Mouse (Mus musculus) cortical plate, adult 2 months (tissue): ENCODE measurements around the gene Cdh7. TPM values are rescaled to one million over a fixed set of nuclear protein-coding genes. Genes with fewer than 3 reads are reported as not detected.
"Not testable (repeated sequence)": the region's sequence is repeated elsewhere in the genome, so short reads cannot be mapped to it uniquely, and the experiment has no call there.

Experiments
- H3K27ac ChIP-seq: fragments of 200-500 bp; 2 replicates; pipeline ENCODE4 v1.5.1; 2012; ENCODE audit warnings: low read length, control low read depth, inconsistent platforms; ENCODE audit not compliant: insufficient read depth
- H3K4me1 ChIP-seq: fragments of 200-500 bp; 2 replicates; pipeline ENCODE4 v1.6.1; 2011; ENCODE audit warnings: low read length; ENCODE audit not compliant: control insufficient read depth, insufficient read depth
- H3K4me3 ChIP-seq: fragments of 200-500 bp; 2 replicates; pipeline ENCODE4 v1.5.1; 2011; ENCODE audit warnings: mild to moderate bottlenecking, low read length, control low read depth; ENCODE audit not compliant: insufficient read depth
- CTCF ChIP-seq: fragments of 200-500 bp; IDR thresholded peaks from 2 replicates; pipeline ENCODE4 v1.5.1; 2011; ENCODE audit warnings: mild to moderate bottlenecking, control low read depth, low read length; ENCODE audit not compliant: insufficient read depth; ENCODE audit errors: extremely low read depth
- POLR2A ChIP-seq: fragments of 200-500 bp; IDR thresholded peaks from 2 replicates; pipeline ENCODE4 v1.6.1; 2011; ENCODE audit warnings: mild to moderate bottlenecking, low read length, control low read depth; ENCODE audit not compliant: insufficient read depth; ENCODE audit errors: extremely low read depth
- polyA plus RNA-seq: library from polyadenylated mRNA; depleted of rRNA; stranded (reverse); fragments of >200 nt; gene quantifications from 2 replicates; pipeline ENCODE4 v1.2.3, GENCODE M21; 2012

Gene Cdh7
- polyA plus RNA-seq, 1 experiment: 10.5 TPM

GRCm38 (mm10) chr1:109989541-109989940, 7.3 kb downstream of the Cdh7 start:
- Histone ChIP-seq H3K4me3 (no peak overlapping the region), H3K4me1 (no peaks in the 10 kb centered on the region), H3K27ac (no peak overlapping the region)
- TF ChIP-seq CTCF (no peak), POLR2A (no peak)

- Histone ChIP-seq H3K27ac (no peak overlapping the region), H3K4me3 (no peak overlapping the region), H3K4me1 (no peaks in the 10 kb centered on the region)
- TF ChIP-seq POLR2A (no peak), CTCF (no peak)
These were observed 11.7 kb downstream of the Cdh7 start for GRCm38 (mm10) chr1:109993906-109994305.

GRCm38 (mm10) chr1:110004451-110004850, 22.2 kb downstream of the Cdh7 start:
- no peak overlapping the region for H3K4me3 ChIP-seq
- no peaks in the 10 kb centered on the region for H3K4me1 ChIP-seq
- no peak for TF ChIP-seq POLR2A
- no peak for TF ChIP-seq CTCF
- H3K27ac ChIP-seq: no peak overlapping the region

- no peaks in the 10 kb centered on the region for H3K4me1 ChIP-seq
- H3K4me3 ChIP-seq: no peak overlapping the region
- no peak for TF ChIP-seq CTCF
- no peak for TF ChIP-seq POLR2A
- no peak overlapping the region for H3K27ac ChIP-seq
These were observed 22.8 kb downstream of the Cdh7 start for GRCm38 (mm10) chr1:110005038-110005437.

- H3K4me3 ChIP-seq: no peak overlapping the region
- H3K27ac ChIP-seq: no peak overlapping the region
- no peak for TF ChIP-seq CTCF
- no peak for TF ChIP-seq POLR2A
- H3K4me1 ChIP-seq: no peaks in the 10 kb centered on the region
These were observed 29.9 kb downstream of the Cdh7 start for GRCm38 (mm10) chr1:110012153-110012552.

GRCm38 (mm10) chr1:110056317-110056716, 74.1 kb downstream of the Cdh7 start:
- TF ChIP-seq CTCF: no peak
- TF ChIP-seq POLR2A: no peak
- Histone ChIP-seq H3K4me1 (no peaks in the 10 kb centered on the region), H3K27ac (no peak overlapping the region), H3K4me3 (no peak overlapping the region)

- Histone ChIP-seq H3K27ac (no peak overlapping the region), H3K4me3 (no peak overlapping the region), H3K4me1 (no peaks in the 10 kb centered on the region)
- TF ChIP-seq CTCF: no peak
- no peak for TF ChIP-seq POLR2A
These were observed 85.2 kb downstream of the Cdh7 start for GRCm38 (mm10) chr1:110067405-110067804.

GRCm38 (mm10) chr1:110078471-110078870, 96.2 kb downstream of the Cdh7 start:
- TF ChIP-seq CTCF (no peak), POLR2A (no peak)
- Histone ChIP-seq H3K27ac (no peak overlapping the region), H3K4me3 (no peak overlapping the region), H3K4me1 (no peaks in the 10 kb centered on the region)

- H3K4me3 ChIP-seq: no peak overlapping the region
- TF ChIP-seq CTCF (no peak), POLR2A (no peak)
- no peak overlapping the region for H3K27ac ChIP-seq
- no peaks in the 10 kb centered on the region for H3K4me1 ChIP-seq
These were observed 135.8 kb downstream of the Cdh7 start for GRCm38 (mm10) chr1:110118071-110118470.

GRCm38 (mm10) chr1:110118862-110119261, 136.6 kb downstream of the Cdh7 start:
- H3K4me1 ChIP-seq: no peaks in the 10 kb centered on the region
- no peak overlapping the region for H3K4me3 ChIP-seq
- H3K27ac ChIP-seq: no peak overlapping the region
- TF ChIP-seq CTCF: no peak
- no peak for TF ChIP-seq POLR2A

GRCm38 (mm10) chr1:110171459-110171858, 189.2 kb downstream of the Cdh7 start:
- H3K4me1 ChIP-seq, H3K4me3 ChIP-seq, H3K27ac ChIP-seq: not testable (repeated sequence)
